7 mouse cellular contexts compared by ENCODE assay signal in the genomic region with DNA sequence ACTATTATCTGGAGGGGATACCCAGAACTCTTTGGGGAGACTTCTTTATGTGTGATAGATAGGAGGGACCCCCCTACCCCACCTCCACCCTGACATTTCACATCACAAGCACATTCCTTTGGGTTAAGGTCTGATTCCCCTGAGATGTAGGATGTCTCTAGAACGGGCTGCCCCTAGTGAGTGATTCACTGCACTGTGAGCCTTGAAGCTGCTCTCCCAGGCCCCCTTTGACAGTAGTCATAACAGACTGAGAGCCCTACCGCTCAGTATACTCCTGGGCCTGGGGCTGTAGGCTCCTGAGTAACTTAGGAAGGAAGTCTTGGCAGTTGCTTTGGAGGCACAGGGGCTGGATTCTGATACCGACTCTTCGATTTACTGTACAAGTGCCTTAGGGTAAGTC. TPM values are rescaled to one million over a fixed set of nuclear protein-coding genes. Genes with fewer than 3 reads are reported as not detected.
DNase-seq lines count a peak whose midpoint lies in the region; ATAC-seq and TF ChIP-seq lines count a peak whose summit lies in the region.

No protein-coding gene starts in this region.

- ATAC-seq in heart, embryonic 14.5 days (ENCODE audit: insufficient number of reproducible peaks, insufficient read depth, low FRiP score, low read depth), result no peak
- ATAC-seq in liver, embryonic 11.5 days (replicated peaks; ENCODE audit: low FRiP score), result no peak
- ATAC-seq in stomach, embryonic 15.5 days (ENCODE audit: insufficient read depth, low FRiP score, low read depth), result no peak

- DNase-seq in testis, postnatal 14 days (ENCODE audit: low spot score), result no peak
- DNase-seq in liver, embryonic 11.5 days (ENCODE audit: low spot score), result no peak
- no peak for DNase-seq in layer of hippocampus, adult 11-12 months (ENCODE audit: low spot score)
- no peak for DNase-seq in cerebellum, adult 11-12 months

- H3K4me2 ChIP-seq in heart, embryonic 14.5 days (ENCODE audit: low read length), result peak overlapping the region; percentile 93
- H3K4me2 ChIP-seq in liver, embryonic 11.5 days, result peak overlapping the region; percentile 78
- peak overlapping the region; percentile 91 for H3K4me2 ChIP-seq in stomach, embryonic 15.5 days

- H3K36me3 ChIP-seq in testis, adult 2 months (ENCODE audit: control insufficient read depth, insufficient read depth, low read length), result no peaks in the 10 kb centered on the region
- H3K36me3 ChIP-seq in heart, embryonic 14.5 days (ENCODE audit: control insufficient read depth, insufficient read depth, low read length), result peaks cover 4% of the 10 kb centered on the region; the same call in 1 of the 2 replicates
- no peaks in the 10 kb centered on the region for H3K36me3 ChIP-seq in liver, embryonic 11.5 days (ENCODE audit: control insufficient read depth, insufficient read depth, low read length)
- no peaks in the 10 kb centered on the region for H3K36me3 ChIP-seq in stomach, embryonic 15.5 days

- peak overlapping the region; percentile 48 for H3K9ac ChIP-seq in heart, embryonic 14.5 days (ENCODE audit: low read length)
- peak overlapping the region; percentile 49 for H3K9ac ChIP-seq in liver, embryonic 11.5 days (ENCODE audit: low read depth, low read length)
- peak overlapping the region; percentile 42; the same call in 1 of the 2 replicates for H3K9ac ChIP-seq in stomach, embryonic 15.5 days

- peaks cover 8% of the 10 kb centered on the region for H3K4me1 ChIP-seq in testis, adult 2 months (ENCODE audit: control insufficient read depth, insufficient read depth, low read length)
- H3K4me1 ChIP-seq in heart, embryonic 14.5 days (ENCODE audit: control insufficient read depth in 2 of 2, insufficient read depth in 2 of 2, low read length in 2 of 2), result peaks cover 28 to 43% of the 10 kb centered on the region in 2 experiments
- peaks cover 9% of the 10 kb centered on the region for H3K4me1 ChIP-seq in liver, embryonic 11.5 days (replicated peaks; ENCODE audit: control insufficient read depth, insufficient read depth, low read length)
- H3K4me1 ChIP-seq in stomach, embryonic 15.5 days, result peaks cover 22% of the 10 kb centered on the region; the same call in 1 of the 2 replicates

- H3K27me3 ChIP-seq in testis, adult 2 months (ENCODE audit: control insufficient read depth, insufficient read depth, low read length), result no peaks in the 10 kb centered on the region; the same call in 1 of the 2 replicates
- H3K27me3 ChIP-seq in heart, embryonic 14.5 days (ENCODE audit: control insufficient read depth, insufficient read depth, low read length), result peaks cover 3% of the 10 kb centered on the region; the same call in 1 of the 2 replicates
- peaks cover 22% of the 10 kb centered on the region for H3K27me3 ChIP-seq in liver, embryonic 11.5 days (replicated peaks; ENCODE audit: control insufficient read depth, insufficient read depth, low read length)
- H3K27me3 ChIP-seq in stomach, embryonic 15.5 days (replicated peaks), result no peaks in the 10 kb centered on the region

- 54% methylated on average over 4 of the region's 4 CpGs for WGBS in heart, embryonic 14.5 days
- WGBS in liver, embryonic 11.5 days, result 56% methylated on average over 4 of the region's 4 CpGs
- 49% methylated on average over 4 of the region's 4 CpGs for WGBS in stomach, embryonic 15.5 days

- no peak for TF ChIP-seq POLR2A in testis, adult 2 months (IDR thresholded peaks at IDR 0.05; ENCODE audit: control insufficient read depth, low read depth, low read length)

- H3K4me3 ChIP-seq in testis, adult 2 months (ENCODE audit: control insufficient read depth, low read depth, low read length), result peak overlapping the region; percentile 52
- H3K4me3 ChIP-seq in heart, embryonic 14.5 days (ENCODE audit: control insufficient read depth in 1 of 2, insufficient read depth in 1 of 2, low read depth in 1 of 2, low read length in 2 of 2), result peak overlapping the region; percentile 42 to 61
- peak overlapping the region; percentile 55 for H3K4me3 ChIP-seq in liver, embryonic 11.5 days (ENCODE audit: low read depth, low read length)
- peak overlapping the region; percentile 55 for H3K4me3 ChIP-seq in stomach, embryonic 15.5 days (replicated peaks)

- H3K27ac ChIP-seq in testis, adult 2 months (ENCODE audit: control insufficient read depth, insufficient read depth, low read depth, low read length), result no peak overlapping the region
- H3K27ac ChIP-seq in heart, embryonic 14.5 days (replicated peaks in 1 of 2; ENCODE audit: control insufficient read depth in 1 of 2, insufficient read depth in 1 of 2, low read depth in 2 of 2, low read length in 2 of 2), result no peak overlapping the region
- H3K27ac ChIP-seq in liver, embryonic 11.5 days (ENCODE audit: low read depth, low read length), result no peak overlapping the region; the same call in 1 of the 2 replicates
- no peak overlapping the region for H3K27ac ChIP-seq in stomach, embryonic 15.5 days

- TF ChIP-seq CTCF in testis, adult 2 months (IDR thresholded peaks at IDR 0.05; ENCODE audit: control insufficient read depth, insufficient read depth, insufficient replicate concordance, low read depth, low read length), result no peak

- no peaks in the 10 kb centered on the region for H3K9me3 ChIP-seq in heart, embryonic 14.5 days (ENCODE audit: control insufficient read depth, low read length)
- H3K9me3 ChIP-seq in liver, embryonic 11.5 days (ENCODE audit: control insufficient read depth, low read length), result no peaks in the 10 kb centered on the region
- H3K9me3 ChIP-seq in stomach, embryonic 15.5 days, result no peaks in the 10 kb centered on the region

RNA-seq across cellular contexts. Expression of a gene that starts 1.2 kb away (rescaled TPM):
- polyA plus RNA-seq in testis, adult 2 months (2012; rRNA removed), result 0.48 and 0.72 TPM in 2 replicates
- polyA plus RNA-seq in heart, embryonic 14.5 days (2014; fragmentation: Nextera tagmentation; extraction: Ambion mirVana), result 6.9 and 8.4 TPM in 2 replicates
- 17.1 and 21.0 TPM in 2 replicates for polyA plus RNA-seq in liver, embryonic 11.5 days (2014; fragmentation: Nextera tagmentation; extraction: Ambion mirVana)
- polyA plus RNA-seq in stomach, embryonic 15.5 days (2015; fragmentation: Nextera tagmentation; extraction: Ambion mirVana), result 9.8 TPM in 2 replicates

RNA-seq across cellular contexts. Expression of a gene that starts 50.1 kb away (rescaled TPM):
- 8.7 and 9.8 TPM in 2 replicates for polyA plus RNA-seq in testis, adult 2 months (2012; rRNA removed)
- 0.13 TPM in 1 of 2 replicates, not detected in the other for polyA plus RNA-seq in heart, embryonic 14.5 days (2014; fragmentation: Nextera tagmentation; extraction: Ambion mirVana)
- not detected in 2 replicates for polyA plus RNA-seq in liver, embryonic 11.5 days (2014; fragmentation: Nextera tagmentation; extraction: Ambion mirVana)
- 0.09 TPM in 1 of 2 replicates, not detected in the other for polyA plus RNA-seq in stomach, embryonic 15.5 days (2015; fragmentation: Nextera tagmentation; extraction: Ambion mirVana)
